Mouse (Mus musculus) mouse embryonic stem cell (cell line): ENCODE measurements around the gene Fam71e1.

ENCODE experiments used
- in situ Hi-C, 2 experiments: fragments of 300-500 bp; cut with MboI; formaldehyde crosslinking; loops; 1 replicate in 1 of 2; 3 replicates in 1 of 2; pipeline ENCODE4 v1.14.3; 2019 to 2020; ENCODE audit warnings: low sequenced_read_pairs in 2 of 2, low pct_unique_long_range_greater_than_20kb in 1 of 2, mixed read lengths in 1 of 2; ENCODE audit not compliant: unreplicated experiment in 1 of 2

Fam71e1 gene

DNA sequence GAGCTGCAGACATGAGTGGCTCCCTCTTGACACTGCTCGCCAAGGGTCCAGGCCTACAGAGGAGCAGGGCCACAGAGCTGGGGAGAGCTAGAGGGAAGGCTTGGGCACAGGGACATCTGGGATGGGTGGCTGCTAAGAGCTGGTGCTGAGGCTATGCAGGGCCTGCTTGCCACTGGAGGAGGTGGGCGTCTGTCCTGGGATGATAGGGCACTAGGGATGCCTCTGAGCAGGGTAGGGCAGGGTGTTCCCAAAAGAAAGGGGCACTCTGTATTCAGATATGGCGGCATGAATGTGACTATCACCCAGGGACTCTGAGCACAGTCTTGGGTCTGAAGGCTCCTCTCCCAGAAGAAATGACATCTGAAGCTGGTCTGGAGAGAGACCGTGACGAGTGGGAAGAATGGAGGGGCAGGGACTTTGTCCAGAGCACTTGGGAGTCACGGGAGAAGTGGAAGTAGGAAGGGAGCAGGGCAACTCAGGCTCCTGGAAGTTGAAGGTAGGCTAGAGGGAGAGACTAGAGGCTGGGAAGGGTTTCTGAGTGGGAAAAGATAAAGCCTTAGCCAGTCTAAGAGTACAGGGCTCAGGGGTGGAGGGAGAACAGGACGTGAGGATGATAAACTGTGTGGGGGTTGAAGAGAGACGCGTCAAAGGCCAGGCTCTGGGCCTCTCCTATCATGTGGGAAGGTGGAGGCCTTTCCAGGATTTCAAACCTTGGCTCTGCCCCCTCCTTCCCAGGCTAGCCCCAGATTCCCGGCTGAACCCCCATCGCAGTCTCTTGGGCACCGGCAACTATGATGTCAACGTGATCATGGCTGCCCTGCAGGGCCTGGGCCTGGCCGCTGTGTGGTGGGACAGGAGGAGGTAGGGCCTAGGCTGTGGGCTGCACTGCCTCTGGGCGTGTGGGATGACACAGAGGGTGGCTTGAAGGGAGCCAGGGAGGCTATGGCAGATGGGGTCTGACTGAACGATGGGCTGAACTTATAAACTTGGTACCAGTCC, 26.4 kb upstream of the Fam71e1 start:
- in situ Hi-C loops, result no loop called here

DNA sequence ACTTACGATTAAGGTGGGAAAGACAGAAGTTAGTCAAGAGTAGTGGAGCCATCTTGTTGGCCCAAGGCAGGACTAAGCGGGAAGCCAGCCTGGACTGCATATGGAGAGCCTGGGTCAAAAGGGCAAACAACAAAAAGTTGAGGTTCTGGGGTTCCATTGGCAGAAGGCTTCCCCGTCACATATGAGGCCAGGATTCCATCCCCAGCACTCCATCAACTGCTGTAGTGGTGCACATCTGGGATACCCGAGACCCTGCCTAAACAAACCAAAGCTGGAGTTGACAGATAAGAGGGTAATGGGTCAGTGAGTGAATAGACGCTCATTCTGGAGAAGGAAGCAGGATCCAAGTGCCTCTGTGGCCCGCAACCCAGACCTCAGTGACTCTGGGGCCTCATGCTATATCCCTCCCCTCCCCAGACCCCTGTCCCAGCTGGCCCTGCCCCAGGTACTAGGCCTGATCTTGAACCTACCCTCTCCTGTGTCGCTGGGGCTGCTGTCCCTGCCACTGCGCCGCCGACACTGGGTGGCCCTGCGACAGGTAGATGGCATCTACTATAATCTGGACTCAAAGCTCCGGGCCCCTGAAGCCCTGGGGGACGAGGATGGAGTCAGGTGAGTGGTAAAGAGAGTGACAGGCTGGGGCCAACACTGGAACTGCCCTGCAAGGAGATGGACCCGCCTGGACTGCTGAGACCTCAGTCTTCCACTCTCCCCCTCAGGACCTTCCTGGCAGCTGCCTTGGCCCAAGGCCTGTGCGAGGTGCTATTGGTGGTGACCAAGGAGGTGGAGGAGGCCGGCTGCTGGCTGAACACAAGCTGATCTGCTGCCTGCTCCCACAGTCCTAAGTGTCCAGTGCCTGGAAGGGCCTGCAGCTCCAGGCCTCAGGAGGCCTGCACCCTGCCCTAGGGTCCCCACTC, 25.4 kb upstream of the Fam71e1 start:
- in situ Hi-C loops, result no loop called here

DNA sequence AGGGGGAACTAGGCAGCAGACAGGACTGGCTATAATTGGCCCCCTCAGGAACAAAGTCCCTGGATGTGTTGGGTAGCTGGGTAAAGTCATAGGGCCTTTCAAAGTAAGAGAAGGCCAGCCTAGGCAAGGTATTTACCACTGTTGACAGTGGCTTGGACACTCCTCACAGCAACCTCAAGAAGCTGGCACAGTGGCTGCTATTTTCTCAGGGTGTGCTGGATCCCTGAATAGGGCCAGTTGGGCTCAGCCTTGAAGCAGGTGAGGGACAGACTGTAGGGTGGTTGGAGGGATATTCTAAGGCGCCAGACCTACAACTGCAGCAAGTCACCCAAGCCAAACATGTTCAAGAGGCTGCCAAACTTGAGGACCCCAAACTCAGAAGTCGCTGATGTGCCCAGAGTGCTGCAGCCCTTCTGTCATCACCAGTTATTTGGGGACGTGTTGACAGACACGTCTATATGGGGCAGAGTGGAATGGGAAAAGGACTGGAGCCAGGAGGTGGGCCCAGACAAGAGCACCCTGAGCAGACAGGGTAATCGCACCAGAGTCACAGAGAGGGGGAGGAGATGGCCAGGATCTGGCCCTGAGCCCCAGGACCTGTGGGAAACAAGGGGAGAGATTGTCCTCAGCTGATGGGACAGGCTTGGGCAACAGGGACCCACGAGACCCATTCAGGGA, 24.4 kb upstream of the Fam71e1 start:
- in situ Hi-C loops, result no loop called here

DNA sequence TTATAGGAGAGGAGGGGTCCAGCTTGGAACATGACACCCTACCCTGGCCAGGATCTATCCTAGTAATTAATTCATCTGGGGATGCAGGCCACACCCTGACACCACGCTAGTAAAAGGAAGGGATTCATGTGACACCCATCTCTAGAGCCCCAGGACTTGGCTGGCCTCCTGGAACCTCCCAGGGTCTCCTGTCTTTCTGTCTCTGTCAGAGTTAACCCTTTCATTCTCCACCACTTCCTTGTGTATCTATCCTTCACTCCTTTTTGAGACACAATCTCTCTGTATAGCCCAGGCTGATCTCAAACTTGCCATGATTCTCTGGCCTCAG, 23.9 kb upstream of the Fam71e1 start:
- in situ Hi-C loops, result no loop called here

DNA sequence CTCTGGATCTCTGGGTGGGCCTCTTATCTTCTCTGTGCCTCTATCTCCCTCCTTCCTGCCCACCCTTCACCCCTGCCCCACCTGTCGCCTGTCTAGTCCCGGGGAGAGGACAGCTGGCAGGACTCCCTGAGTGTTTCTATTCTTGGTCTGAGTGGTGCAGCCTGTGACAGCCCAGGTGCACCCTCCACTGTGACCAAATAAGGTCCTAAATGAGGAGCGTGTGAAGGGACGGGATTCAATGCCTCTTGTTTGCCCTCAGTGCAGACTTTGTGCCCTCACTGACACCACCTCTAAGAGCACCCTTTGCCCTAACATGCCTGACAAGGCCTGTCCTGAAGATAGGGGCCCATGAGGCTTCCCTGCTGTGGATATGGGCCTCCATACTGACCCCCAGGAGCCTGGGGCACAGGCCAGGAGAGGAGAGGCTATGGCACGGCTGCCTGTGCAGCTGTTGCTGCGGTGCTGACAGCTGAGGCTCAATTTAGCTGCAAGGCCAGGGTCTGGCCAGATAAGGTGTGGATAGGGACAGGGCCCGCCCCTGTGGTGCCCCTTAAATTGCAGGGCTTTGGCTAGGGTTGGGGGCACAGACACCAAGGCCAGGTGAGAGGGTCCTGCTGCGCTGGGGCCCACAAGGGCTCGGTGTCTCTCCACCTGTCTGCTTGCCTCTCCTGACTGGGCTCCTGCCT, 23.3 kb upstream of the Fam71e1 start:
- in situ Hi-C loops, result no loop called here

- in situ Hi-C loops, result no loop called here
Observed at GRCm38 (mm10) chr7:44474419-44474818, 22.0 kb upstream of the Fam71e1 start.

DNA sequence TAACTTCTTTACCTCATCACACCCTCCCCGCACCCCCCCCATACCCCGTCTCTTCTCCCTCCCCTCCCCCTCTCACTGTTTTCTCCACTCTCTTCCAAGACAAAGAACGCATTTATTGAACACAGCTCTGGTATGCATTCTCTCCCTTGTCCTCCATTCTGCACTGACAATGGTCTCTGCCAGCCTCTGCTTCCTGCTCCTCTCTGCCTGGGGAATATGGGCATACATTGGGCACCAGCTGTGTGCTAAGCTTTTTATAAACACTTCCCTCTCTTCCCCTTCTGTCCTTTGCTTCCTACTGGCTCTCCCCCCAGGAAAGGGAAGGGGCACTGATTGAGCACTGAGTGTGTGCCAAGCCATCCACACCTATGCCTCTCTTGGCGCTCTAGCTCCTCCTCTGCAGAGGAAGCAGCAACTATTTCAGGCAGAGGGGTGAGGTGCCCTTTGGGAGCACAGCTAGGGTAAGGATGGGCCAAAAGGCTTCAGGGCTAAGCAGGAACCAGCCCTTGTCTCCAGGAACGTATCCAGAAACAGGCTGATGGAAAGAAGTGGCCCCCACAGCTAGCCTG, 21.3 kb upstream of the Fam71e1 start:
- in situ Hi-C loops, result no loop called here

DNA sequence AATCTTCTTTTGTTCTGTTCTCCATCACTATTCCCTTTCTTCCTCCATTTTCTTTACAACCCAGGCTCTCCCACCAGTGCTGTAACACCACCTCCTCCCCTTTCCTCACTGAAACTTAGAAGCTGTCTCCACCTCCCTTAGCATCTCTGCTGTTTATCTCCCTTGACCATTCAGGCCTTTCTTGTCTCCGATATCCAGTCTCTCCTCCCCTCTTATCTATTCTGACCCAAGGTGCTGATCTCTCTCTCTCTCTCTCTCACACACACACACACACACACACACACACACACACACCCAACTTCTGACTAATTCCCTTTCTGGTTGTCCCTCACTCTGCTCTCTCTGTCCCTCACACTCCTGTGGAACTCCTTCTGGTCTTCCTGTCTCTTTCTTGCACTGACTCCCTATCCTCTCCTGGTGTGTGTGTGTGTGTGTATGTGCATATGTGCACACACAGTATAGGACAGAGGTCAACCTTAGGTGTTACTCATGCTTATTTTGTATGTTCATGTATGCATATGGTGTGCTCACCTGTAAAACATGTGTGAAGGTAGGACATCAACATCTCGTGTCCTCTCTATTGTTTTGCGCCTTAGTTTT, 13.4 kb upstream of the Fam71e1 start:
- in situ Hi-C loops, result no loop called here

DNA sequence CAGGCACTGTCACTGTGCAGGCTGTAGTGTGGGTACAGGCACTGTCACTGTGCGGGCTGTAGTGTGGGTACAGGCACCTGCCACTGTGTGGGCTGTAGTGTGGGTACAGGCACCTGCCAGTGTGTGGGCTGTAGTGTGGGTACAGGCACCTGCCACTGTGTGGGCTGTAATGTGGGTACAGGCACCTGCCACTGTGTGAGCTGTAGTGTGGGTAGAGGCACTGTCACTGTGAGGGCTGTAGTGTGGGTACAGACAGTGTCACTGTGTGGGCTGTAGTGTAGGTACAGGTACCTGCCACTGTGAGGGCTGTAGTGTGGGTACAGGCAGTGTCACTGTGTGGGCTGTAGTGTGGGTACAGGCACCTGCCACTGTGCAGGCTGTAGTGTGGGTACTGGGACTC, 12.3 kb upstream of the Fam71e1 start:
- in situ Hi-C loops, result no loop called here

DNA sequence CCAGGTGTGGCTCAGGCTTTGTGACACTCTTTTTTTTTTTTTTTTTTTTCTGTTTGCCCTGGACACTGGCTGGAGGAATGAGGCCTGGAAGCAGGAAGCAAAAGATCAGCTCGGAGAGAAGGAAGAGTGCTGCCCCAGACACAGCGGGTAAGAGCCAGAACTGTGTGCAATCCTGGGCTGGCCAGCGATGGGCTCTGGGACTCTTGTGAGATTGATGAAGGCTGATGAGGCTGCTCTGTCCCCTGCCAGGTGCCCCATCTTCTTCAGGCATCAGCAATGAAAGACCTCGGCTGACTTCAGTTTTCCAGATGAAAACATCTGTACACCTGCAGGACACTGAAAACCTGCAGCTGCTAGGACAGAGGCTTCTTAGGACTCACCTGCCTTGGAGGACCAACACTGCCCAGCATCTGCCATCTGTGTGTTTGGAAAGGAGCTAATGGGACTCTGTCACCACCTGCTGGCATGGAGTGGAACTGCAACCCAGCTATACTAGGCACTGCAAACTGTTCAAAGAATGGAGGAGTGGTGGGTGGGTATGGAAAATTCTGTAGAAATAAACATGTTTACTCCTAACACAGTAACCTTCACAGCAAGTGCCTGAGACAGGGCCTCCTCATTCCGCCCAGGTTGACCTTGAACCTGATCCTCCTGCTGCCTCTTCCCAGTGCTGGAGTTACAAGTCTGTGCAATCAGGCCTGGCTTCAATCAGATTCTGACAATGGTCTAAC, 11.4 kb upstream of the Fam71e1 start:
- in situ Hi-C loops, result no loop called here

DNA sequence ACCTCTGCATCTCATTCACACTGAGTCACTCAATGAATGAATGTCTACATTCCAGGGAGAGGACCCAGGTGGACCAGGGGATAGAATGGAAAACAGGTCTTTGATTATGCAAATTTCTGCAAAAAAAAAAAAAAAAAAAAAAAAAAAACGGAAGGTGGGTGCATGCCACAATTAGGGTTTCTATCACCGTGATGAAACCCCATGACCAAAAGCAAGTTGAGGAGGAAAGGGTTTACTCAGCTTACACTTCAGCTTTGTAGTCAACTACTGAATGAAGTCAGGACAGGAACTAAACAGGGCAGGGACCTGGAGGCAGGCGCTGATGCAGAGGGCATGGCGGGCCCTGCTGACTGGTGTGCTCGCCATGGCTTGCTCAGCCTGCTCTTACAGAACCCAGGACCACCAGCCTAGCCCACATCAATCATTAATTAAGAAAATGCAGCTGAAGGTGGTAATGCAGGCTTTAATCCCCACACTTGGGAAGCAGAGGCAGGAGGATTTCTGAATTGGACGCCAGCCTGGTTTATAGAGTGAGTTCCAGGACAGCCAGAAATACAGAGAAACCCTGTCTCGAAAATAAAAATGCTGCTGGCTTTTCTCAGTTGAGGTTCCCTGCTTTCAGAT, 10.7 kb upstream of the Fam71e1 start:
- in situ Hi-C loops, result no loop called here

DNA sequence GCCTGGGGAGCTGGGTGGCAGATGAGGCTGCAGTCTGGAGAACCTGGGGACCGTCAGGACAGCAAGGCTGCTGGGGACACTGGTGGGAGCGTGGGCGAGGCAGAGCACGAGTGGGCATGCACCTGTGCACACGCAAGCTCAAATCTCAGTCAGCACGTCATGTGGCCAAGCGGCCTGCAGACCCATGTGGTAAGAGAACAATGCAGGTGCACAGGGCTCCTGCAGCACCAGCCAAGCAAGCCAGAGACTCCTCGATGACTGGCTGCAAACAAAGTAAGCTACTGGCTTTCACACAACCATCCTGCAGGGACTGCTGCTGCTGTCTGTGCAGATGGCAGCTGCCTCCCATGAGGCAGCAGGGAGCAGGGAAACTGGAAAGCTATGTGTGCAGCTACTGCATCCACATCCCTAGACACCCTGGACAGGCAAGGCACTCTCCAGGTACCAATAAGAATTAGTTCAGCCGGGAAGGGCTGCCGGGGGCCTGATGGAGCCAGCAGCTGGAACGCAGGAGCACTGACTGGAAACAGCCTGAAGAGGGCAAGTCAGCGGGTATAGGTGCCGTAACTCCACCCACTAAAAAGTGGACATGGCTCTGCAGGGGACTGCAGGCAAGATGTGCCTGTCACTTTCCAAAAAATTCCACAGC, 9.3 kb upstream of the Fam71e1 start:
- in situ Hi-C loops, result no loop called here

GRCm38 (mm10) chr7:44487936-44488335, 8.4 kb upstream of the Fam71e1 start:
- in situ Hi-C loops, result no loop called here

DNA sequence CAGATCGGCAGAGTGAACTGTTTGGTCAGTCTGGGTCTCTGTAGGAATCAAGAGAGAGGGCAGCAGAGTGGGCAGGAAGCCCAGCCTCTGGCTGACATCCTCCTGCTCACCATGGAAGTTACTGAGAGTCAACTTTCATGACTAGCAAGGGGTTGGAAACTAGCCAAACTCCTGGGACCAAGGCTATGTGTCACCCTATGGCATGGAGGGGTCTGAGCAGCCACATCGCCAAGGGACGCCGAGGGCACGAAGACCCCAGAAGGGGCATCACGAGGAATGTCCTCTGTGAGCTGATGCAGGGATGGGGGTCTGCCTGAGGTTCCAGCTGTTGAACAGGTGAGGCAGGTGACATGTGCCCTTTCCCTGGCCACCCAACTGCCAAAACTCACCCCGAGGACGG, 7.8 kb upstream of the Fam71e1 start:
- in situ Hi-C loops, result no loop called here

- in situ Hi-C loops, result no loop called here
Observed at GRCm38 (mm10) chr7:44490281-44490680, 6.1 kb upstream of the Fam71e1 start.

- in situ Hi-C loops, result no loop called here
Observed at GRCm38 (mm10) chr7:44491391-44491790, 5.0 kb upstream of the Fam71e1 start.
